Mouse (Mus musculus) spleen, adult 18-20 months (tissue): ENCODE measurements around the gene Cdk5.

ENCODE experiments used
- DNase-seq, 2 experiments: peaks; one replicate each; pipeline ENCODE4 v3.0.0; 2022; ENCODE audit warnings: mixed read lengths in 2 of 2

Cdk5 gene

GRCm38 (mm10) chr5:24369767-24370166, 53.6 kb downstream of the Cdk5 start:
- no peak for DNase-seq
